Mouse (Mus musculus): ENCODE data around the gene Klkb1. TPM values are rescaled to one million over a fixed set of nuclear protein-coding genes. Genes with fewer than 3 reads are reported as not detected.
A peak's percentile ranks its signal among the peaks of the same experiment; 100 is the strongest.

Klkb1 gene
- polyA plus RNA-seq, 1 experiment = 0.08 TPM

DNA sequence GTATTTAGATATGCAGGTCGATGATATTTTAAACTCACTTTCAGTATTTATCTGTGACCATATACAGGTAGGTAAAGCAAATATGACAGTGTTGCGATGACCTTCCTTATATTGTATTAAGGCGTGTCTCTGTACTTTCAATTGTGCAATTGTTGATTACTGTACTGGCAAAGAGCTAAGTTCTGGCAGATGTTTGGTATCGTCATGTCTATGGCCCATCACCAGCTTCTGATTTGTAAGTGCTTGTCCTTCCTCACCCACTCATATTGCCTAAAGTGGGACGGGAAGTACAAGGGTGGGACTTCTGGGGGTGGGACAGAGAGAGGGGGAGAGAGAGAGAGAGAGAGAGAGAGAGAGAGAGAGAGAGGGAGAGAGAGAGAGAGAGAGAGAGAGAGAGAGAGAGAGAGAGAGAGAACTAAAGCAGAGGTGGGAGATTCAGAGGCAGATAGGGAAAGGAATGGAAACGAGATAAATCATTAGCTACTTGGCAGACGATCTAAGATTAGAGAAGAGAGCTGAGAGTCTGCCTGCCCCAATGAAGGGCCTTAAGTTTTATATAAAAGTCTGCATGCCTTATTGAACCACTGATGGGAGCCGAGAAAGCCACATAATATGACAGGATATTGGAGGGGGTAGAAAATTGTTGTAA is 40.3 kb downstream of the Klkb1 start:
- H3K27ac ChIP-seq (ENCODE audit: insufficient read depth, low read length) = no peak overlapping the region
- TF ChIP-seq CTCF (IDR thresholded peaks at IDR 0.05; ENCODE audit: extremely low read depth, insufficient read depth, low read length) (no peak), POLR2A (IDR thresholded peaks at IDR 0.05; ENCODE audit: extremely low read depth, insufficient read depth, low read length) (no peak)
- H3K4me1 ChIP-seq (ENCODE audit: control insufficient read depth, insufficient read depth, low read length) = no peaks in the 10 kb centered on the region
- H3K4me3 ChIP-seq (ENCODE audit: insufficient read depth, low read length) = no peak overlapping the region

DNA sequence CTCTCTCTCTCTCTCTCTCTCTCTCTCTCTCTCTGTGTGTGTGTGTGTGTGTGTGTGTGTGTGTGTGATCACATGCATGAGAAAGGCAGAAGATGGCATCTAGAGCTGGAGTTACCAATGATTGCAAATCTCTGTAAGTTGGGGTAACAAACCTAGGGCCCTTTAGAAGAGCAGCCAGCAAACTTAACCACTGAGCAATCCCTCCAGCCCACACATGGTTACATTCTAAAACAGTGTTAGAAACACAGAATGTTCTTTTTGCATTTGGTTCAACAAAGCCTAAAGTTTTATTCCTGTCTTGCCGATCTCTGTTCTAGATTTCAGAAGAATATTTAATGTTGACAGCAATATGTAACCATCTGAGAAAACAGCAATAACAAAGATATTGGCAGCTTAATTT is 41.1 kb downstream of the Klkb1 start:
- no peaks in the 10 kb centered on the region for H3K4me1 ChIP-seq (ENCODE audit: control insufficient read depth, insufficient read depth, low read length)
- H3K27ac ChIP-seq (ENCODE audit: insufficient read depth, low read length) = no peak overlapping the region
- H3K4me3 ChIP-seq (ENCODE audit: insufficient read depth, low read length) = no peak overlapping the region
- TF ChIP-seq CTCF (IDR thresholded peaks at IDR 0.05; ENCODE audit: extremely low read depth, insufficient read depth, low read length) = no peak
- TF ChIP-seq POLR2A (IDR thresholded peaks at IDR 0.05; ENCODE audit: extremely low read depth, insufficient read depth, low read length) = no peak

DNA sequence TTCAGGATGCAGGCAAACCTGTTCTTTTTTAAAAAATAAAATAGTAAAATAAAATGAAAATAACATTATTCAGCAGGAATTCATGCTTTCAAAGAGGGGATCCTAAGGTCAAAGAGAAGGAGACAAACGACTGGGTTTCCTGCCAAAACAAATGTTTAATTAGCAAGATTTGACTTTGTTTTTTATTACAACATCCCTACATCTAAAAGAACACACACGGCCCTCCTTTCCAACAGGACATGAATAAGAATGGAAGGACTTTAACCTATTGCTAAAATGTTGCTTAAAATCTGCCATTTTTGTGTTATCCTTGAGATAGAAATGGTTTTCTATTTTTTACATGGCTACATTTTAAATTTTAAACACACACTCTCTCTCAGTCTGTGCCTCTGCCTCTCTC is 41.5 kb downstream of the Klkb1 start:
- Histone ChIP-seq H3K4me1 (ENCODE audit: control insufficient read depth, insufficient read depth, low read length) (no peaks in the 10 kb centered on the region), H3K27ac (ENCODE audit: insufficient read depth, low read length) (no peak overlapping the region), H3K4me3 (ENCODE audit: insufficient read depth, low read length) (no peak overlapping the region)
- TF ChIP-seq POLR2A (IDR thresholded peaks at IDR 0.05; ENCODE audit: extremely low read depth, insufficient read depth, low read length) (no peak), CTCF (IDR thresholded peaks at IDR 0.05; ENCODE audit: extremely low read depth, insufficient read depth, low read length) (no peak)

DNA sequence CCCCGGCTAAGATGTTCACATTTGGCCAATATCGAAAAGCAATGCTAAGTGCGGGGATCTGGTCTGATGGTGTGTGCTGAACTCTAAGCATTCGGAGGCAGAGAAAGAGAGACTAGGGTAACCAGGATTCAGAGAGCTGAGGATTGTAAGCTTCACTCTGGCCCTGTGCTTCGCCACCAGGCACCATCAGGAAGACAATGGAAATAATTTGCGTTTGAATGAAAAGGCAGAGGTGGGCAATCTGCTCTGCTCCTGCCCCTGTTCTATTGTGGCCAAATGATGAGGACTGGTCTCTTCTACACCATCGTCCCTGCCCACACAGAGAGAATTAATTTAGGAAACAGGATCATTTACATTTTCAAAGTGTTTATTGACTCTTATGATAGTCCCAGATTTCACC is 48.4 kb downstream of the Klkb1 start:
- Histone ChIP-seq H3K4me3 (ENCODE audit: insufficient read depth, low read length) (no peak overlapping the region), H3K4me1 (ENCODE audit: control insufficient read depth, insufficient read depth, low read length) (no peaks in the 10 kb centered on the region), H3K27ac (ENCODE audit: insufficient read depth, low read length) (no peak overlapping the region)
- no peak for TF ChIP-seq CTCF (IDR thresholded peaks at IDR 0.05; ENCODE audit: extremely low read depth, insufficient read depth, low read length)
- TF ChIP-seq POLR2A (IDR thresholded peaks at IDR 0.05; ENCODE audit: extremely low read depth, insufficient read depth, low read length) = no peak

DNA sequence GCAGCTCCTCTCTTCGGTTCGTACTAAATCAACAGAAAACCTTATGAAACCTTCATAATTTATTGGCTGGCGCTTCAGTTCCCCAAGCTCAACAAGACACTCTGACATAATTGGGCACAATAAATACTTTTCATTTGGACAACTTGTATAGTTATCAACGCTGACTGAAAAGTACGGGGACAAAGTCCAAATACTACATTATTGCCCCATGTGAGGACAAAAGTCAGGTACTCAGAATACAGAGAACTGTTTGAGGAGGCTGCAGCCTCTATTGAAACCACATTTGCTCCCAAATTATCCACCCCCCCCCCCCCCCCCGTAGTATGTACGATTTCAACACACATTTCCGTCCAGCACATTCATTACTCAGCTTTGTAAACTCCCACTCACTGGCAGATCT is 55.3 kb downstream of the Klkb1 start:
- H3K27ac ChIP-seq (ENCODE audit: insufficient read depth, low read length) = no peak overlapping the region
- TF ChIP-seq CTCF (IDR thresholded peaks at IDR 0.05; ENCODE audit: extremely low read depth, insufficient read depth, low read length) (no peak), POLR2A (IDR thresholded peaks at IDR 0.05; ENCODE audit: extremely low read depth, insufficient read depth, low read length) (no peak)
- H3K4me1 ChIP-seq (ENCODE audit: control insufficient read depth, insufficient read depth, low read length) = no peaks in the 10 kb centered on the region
- H3K4me3 ChIP-seq (ENCODE audit: insufficient read depth, low read length) = no peak overlapping the region

DNA sequence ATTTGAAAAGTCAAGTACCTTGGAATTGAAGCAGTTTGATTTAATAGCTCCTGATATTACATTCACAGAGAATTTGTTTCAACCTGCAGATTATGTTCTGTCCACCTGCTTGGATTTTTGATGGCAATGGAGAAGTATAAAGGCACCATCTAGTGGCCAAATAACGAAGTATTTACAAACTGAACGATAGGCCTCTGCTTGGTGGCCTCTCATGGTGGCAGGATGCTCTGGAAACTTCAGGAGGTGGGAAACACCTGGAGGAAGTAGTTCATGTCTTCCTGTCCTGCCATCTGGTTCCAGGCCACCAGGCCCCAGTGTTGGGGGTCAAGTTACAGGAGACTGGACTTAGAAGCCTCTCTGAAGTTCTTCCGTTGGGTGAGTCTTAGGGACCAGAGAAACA is 56.4 kb downstream of the Klkb1 start:
- TF ChIP-seq CTCF (IDR thresholded peaks at IDR 0.05; ENCODE audit: extremely low read depth, insufficient read depth, low read length) (peak; percentile 46; the same call in 1 of the 2 replicates), POLR2A (IDR thresholded peaks at IDR 0.05; ENCODE audit: extremely low read depth, insufficient read depth, low read length) (no peak)
- Histone ChIP-seq H3K4me1 (ENCODE audit: control insufficient read depth, insufficient read depth, low read length) (no peaks in the 10 kb centered on the region), H3K4me3 (ENCODE audit: insufficient read depth, low read length) (no peak overlapping the region), H3K27ac (ENCODE audit: insufficient read depth, low read length) (no peak overlapping the region)

DNA sequence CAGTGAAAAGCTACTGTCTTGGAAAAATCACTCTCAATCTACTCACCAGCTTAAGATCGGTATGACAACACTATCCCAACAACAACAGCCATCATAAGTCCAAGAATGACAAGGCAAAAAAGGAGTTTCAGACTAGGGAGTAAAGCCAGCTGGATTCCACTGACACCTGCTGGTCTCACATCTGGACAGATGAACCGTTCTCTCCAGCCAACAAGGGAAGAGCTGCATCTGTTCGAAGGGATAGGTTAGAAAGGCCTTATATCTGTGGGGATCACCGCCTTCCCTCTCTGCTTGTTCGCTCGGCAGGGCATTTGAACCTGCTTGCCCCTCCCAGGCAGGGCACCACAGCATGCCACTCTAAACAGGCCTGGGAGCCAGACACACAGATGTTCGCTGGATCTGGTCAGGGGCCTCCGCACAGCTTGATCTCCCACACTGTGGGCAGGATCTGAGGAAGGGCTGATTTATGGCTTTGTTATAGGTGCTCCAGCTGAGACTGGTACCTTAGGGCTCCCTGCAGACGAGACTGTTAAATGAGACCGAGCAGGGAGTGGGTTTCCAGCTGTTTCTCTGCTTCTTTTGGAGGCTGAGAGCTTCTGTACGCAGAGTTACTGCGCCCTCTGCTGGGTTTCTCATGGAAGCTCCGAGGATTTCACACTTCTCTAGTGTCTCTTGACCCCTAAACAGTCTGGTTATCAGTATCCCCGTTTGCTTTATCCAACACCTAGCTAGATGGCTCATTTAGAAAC is 58.3 kb downstream of the Klkb1 start:
- Histone ChIP-seq H3K4me3 (ENCODE audit: insufficient read depth, low read length) (no peak overlapping the region), H3K27ac (ENCODE audit: insufficient read depth, low read length) (no peak overlapping the region), H3K4me1 (ENCODE audit: control insufficient read depth, insufficient read depth, low read length) (no peaks in the 10 kb centered on the region)
- TF ChIP-seq CTCF (IDR thresholded peaks at IDR 0.05; ENCODE audit: extremely low read depth, insufficient read depth, low read length) (peak; percentile 65), POLR2A (IDR thresholded peaks at IDR 0.05; ENCODE audit: extremely low read depth, insufficient read depth, low read length) (no peak)

DNA sequence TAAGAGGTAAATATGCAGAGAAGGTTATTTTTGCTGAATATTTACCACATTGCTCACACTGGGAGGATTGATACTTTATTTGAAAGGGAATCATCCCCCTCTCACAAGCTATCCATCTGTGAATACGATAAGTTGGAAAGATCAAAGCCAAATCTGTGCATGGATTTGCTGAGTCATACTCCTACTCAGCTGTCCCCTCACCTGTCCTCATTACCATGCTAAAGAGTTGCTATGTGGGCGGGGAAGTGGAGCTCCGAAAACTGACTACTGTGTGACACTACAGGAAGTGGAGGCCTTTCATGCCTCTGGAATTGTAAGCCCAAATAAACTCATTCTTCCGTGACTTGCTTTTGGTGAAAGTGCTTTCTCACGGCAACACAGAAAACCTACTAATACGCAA is 59.4 kb downstream of the Klkb1 start:
- no peak for TF ChIP-seq POLR2A (IDR thresholded peaks at IDR 0.05; ENCODE audit: extremely low read depth, insufficient read depth, low read length)
- TF ChIP-seq CTCF (IDR thresholded peaks at IDR 0.05; ENCODE audit: extremely low read depth, insufficient read depth, low read length) = no peak

DNA sequence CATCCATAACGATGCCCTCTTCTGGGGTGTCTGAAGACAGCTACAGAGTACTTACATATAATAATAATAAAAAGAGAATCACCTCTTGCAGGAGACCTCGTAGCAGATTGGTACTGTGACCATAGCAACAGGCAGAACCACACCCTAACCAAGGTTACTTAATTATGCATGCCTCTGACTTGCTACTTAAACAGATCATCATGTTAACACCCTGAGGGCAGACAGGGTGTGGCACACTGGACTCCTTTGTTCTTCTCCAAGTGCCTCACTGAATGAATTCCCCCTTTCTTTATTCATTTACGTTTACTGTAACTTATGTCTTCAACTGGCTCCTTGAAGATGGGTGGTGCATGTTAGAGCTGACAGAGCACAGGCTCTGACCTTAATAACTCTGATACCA is 61.4 kb downstream of the Klkb1 start:
- H3K27ac ChIP-seq (ENCODE audit: insufficient read depth, low read length) = no peak overlapping the region
- no peak overlapping the region for H3K4me3 ChIP-seq (ENCODE audit: insufficient read depth, low read length)
- no peaks in the 10 kb centered on the region for H3K4me1 ChIP-seq (ENCODE audit: control insufficient read depth, insufficient read depth, low read length)
- TF ChIP-seq POLR2A (IDR thresholded peaks at IDR 0.05; ENCODE audit: extremely low read depth, insufficient read depth, low read length) (no peak), CTCF (IDR thresholded peaks at IDR 0.05; ENCODE audit: extremely low read depth, insufficient read depth, low read length) (no peak)

More for the DNA sequence above, 59.4 kb downstream of the Klkb1 start:
- Histone ChIP-seq H3K27ac (ENCODE audit: insufficient read depth, low read length) (no peak overlapping the region), H3K4me1 (ENCODE audit: control insufficient read depth, insufficient read depth, low read length) (no peaks in the 10 kb centered on the region), H3K4me3 (ENCODE audit: insufficient read depth, low read length) (no peak overlapping the region)

Other genes starting within 250 kb of the Klkb1 start
- gene Mtnr1a, start 225.7 kb downstream of the Klkb1 start, polyA plus RNA-seq (2012; rRNA removed) = not detected in 2 replicates
- gene F11, start 32.8 kb downstream of the Klkb1 start, polyA plus RNA-seq (2012; rRNA removed) = not detected in 2 replicates
- not detected in 2 replicates for gene Gm45753, start 13.6 kb upstream of the Klkb1 start, polyA plus RNA-seq (2012; rRNA removed)
- 5.4 and 5.6 TPM in 2 replicates for gene Cyp4v3, start 38.4 kb upstream of the Klkb1 start, polyA plus RNA-seq (2012; rRNA removed)
- gene Fam149a, start 87.4 kb upstream of the Klkb1 start, polyA plus RNA-seq (2012; rRNA removed) = 16.4 and 17.0 TPM in 2 replicates
- 11.1 and 11.5 TPM in 2 replicates for gene Tlr3, start 116.2 kb upstream of the Klkb1 start, polyA plus RNA-seq (2012; rRNA removed)
- gene Sorbs2, start 212.9 kb upstream of the Klkb1 start, polyA plus RNA-seq (2012; rRNA removed) = 134 and 136 TPM in 2 replicates

All from cortical plate, adult 2 months (tissue).